Mouse (Mus musculus): ENCODE data around the gene Ddc.

Ddc gene

DNA sequence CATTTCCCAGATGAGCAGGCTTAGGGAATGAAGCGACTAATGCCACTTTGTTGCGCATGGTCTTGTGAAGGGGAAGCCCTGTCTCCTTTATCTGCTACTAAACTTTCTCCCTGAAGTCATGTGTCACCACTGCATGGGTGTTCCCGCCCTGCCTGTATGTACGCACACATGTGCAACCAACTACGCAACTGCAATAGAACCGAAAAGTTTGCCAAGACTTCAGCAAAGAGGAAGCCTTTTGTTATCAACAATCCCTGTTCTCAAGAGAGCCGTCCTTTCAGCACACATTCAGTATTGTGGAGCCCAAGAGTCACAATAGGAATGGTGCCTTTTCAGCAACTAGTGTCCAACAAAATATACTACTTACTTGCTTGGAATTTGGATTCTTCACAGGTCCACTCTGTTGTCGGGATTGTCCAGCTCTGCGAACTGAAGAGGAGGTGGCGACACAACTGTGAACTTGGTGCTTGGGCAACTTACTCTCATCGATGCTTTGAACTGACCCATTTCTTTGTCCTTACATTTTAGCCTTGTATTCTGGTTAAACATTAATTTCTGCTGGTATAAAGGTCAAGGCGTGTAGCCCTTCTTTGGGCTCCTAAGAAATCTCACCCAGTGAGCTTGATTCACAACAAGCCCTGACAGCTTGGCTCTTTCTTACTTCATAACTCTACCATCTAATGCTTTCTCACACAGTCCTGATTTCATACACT is at the start of gene Ddc:
Gene Ddc, minus strand, starts transcription at position 500 of the 713 bp plus-strand sequence.
- DNase-seq (ENCODE audit: low read depth, low spot score) = no peak

DNA sequence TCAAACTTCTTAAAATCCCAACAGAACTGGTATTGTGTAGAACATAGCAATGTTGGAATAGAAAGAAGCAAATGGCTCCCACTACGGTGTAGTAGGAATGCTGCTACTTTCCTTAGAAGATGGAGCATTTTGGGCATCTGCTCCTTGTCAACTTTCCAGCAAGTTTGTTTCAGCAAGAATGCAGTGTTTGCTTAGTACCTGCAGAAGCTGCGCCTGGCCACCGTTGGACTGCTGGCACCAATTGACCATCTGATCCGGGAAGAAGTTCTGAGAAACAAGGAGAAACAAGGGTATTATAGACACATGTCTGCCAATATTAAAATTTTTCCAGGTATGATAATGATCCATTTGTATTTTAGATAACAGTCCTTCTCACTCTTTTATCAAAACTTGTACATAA is 47.8 kb upstream of the Ddc start:
- DNase-seq (ENCODE audit: low read depth, low spot score) = no peak

DNA sequence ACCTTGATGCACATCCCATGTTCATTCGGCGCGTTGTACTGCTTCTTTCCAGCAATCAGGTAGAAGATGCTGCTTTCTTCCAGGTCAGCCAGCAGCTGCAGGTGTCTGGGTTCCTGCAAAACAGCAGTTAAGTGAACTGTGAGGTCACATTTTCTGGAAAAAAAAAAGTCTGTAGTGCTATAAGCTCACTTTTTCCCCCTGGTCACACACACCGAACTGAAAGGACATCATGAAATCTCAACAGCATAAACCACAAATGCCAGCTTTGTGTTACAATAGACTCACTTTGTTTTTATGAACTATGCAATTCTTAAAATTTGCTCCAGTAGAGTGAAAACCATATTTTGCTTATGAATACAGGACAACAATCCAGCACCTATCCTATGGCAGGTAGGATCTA is 46.9 kb upstream of the Ddc start:
- DNase-seq (ENCODE audit: low read depth, low spot score) = no peak

DNA sequence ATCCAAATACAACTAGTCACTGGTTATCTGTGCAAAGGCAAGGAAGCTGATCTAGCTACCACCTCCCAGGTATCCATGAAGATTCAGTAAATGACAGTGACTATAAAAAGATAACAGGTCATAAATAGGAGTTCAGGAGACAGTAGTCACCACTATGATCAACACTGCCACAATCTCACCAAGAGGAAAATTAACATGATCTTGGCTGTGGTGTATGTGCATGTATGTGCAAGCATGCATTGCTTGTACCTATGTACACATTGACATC is 46.1 kb upstream of the Ddc start:
- no peak for DNase-seq (ENCODE audit: low read depth, low spot score)

DNA sequence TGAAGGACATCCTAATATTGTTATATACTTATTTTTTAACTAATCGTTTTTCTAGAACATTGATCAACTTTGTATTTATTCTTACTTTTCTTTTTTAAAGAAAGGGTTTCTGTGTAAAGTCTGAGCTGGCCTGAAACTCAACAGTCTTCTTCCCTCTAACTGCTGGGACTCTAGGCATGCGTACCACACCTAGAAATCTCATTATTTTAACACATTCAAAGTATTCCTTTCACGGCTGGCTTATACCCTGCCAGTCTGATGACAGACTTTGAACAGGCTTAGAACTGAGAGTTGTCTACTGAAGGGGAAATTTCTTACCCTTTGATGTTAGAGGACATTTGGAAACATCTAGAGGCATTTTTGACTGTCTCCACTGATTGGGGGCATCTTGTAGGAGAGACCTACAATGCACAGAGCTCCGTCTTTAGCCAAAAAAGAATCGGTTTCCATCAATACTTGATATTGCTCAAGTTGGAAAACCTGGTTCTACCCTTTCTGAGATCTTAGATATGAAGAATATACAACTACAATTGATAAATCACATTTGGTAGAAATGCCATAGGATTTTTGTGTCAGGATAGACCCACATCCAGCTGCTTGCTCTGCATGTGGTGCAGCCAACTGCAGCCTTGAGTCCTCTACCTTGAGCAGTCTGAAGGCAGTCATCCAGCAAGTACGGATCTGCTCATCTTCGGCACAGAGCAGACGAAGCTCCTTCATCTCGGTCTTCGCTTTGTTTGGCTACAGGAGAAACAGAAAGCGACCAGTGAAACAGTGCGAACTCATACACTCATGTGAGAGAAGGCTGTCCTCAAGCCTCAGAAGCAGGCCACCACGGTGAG is 45.5 kb upstream of the Ddc start:
- no peak for DNase-seq (ENCODE audit: low read depth, low spot score)

DNA sequence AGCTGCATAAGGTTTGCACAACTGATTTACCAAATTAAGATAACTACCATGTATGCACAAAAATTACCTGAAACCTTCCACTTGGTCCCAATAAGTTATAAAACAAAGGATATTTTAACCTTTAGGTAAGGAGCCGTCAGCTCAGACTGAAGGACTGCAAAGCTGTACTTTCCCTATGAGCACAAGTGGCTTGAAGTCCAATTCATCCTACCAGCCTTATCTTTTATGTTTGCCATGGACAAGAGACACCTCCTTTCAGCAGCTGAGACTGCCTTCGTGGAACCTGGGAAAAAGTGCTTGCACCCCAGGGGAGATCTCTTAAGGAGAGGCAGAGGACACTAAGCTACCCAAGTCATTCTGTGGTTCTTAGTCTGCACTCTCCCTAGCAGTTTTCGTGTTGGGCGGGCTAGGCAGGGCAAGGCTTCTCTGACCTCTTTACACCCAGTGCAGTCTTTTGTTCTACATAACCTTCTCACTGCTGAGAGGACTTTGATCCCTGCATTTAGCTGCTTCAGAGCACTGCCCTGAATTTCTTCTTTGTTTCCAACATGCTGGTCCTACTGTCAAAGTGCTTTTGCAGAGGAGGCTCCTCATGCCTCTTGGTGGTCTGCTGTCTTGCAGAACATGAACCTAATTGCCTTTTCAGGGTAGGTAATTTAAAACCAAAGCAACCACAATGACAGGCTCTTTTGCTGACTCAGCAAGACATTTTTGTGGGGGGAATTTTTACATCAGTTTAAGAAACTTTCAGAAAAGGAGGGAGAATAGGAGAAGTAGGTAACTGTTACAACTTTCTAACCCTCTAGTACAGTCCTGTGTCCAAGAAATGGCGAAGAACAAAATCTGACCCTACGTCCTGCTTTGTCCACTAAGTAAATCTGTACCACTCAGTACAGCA is 44.6 kb upstream of the Ddc start:
- no peak for DNase-seq (ENCODE audit: low read depth, low spot score)

DNA sequence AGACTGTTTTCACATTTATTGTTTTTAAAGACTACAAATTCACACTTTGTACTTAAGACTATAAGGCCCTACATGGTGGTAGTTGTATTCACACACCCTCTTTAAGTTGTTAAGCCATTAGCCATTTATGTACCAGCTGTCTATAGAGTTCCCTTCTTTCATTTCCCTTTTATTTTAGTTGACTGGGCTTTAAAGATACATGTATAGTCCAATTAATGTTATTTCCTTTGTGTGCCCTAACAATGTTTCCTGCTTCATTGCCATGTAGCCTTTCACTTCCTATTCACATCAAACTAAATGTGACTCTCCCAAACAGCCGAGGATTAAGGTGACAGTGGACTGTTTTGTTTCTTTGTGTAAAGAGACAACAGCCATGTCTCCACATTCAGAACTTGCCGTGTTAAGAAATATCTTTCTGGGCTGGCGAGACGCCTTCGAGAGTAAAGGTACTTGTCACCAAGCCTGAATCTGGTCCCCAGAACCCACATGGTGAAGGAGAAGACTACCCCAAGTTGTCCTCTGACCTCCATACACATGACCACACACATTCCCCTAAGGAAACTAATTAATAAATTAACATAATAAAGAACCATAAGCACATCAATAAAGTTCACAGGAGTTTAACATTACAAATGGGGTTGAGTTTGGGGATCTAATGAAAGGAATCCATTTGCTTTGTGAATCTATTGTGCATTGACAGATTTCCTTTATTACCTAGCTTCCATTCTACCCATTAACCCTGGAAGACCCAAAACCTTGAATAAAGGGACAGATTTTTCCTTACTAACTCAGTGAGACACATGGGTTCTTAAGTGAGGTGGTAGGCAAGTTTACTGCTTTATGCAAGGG is 43.1 kb upstream of the Ddc start:
- DNase-seq (ENCODE audit: low read depth, low spot score) = no peak

DNA sequence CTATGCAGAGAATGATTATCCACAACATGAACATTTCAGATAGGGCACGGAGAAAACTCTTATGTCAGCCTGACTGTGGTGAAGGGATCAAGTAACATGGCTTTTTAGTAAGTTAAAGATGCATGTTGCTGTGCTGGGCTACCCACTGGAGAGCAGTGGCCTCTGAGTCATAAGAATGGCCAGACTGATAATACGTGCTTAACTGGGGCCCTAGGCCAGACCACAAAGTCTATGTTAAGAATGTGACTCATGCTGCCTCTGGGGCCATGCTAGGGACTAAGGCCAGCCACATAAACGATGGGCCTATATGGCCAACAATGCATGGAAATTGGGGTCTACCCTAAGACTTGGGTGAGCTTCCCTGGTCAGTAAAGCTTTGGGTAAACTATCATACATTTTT is 41.7 kb upstream of the Ddc start:
- DNase-seq (ENCODE audit: low read depth, low spot score) = no peak

DNA sequence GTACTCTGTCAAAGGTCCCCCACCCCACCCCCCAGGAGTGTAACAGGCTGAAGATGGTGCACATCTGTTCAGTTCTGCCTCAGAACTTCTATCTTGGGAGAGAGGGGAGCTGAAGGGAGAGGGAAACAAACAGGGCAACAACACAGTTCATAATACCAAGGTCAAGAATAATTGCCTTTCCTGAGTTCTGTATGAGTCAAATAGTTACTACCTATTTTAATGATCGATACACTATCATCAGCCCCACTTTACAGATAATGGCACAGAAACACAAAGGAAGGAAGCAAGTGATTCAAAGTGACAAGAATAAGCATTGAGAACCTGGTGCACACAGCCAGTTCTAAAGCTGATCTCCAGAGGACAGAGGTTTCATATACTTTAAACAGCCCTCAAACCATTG is 40.6 kb upstream of the Ddc start:
- DNase-seq (ENCODE audit: low read depth, low spot score) = no peak

DNA sequence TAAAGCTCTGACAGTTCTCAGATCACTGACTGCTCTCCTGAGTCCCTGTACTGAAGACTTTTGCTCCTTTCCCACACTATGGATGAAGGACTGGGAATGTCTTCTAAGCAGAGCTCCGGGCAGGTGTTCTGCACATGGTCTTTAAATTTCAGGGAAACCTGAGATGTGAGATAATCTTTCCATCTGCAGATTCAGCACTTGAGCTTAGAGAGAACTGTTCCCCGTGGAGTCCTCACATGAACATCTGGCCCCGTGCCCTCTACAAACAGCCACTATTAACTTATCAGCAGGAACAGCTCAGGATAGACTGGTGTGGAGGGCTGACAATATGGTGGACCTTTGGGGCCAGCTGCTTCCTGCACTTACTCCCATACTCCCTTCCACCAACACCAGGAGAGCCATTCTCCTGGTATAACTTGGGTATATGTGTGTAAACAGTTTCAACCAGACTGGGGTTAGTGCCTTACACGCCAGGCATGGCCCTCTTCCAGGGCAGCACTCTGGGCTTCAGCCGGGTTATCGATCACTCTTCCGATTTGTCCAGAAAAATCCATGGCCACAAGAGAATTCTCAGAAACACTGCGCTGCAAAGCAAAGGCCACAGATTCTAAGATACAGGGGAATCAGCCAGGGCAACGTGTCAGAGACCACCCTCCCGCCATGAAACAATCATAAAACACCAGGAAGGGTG is 39.5 kb upstream of the Ddc start:
- peak; percentile 64 for DNase-seq (ENCODE audit: low read depth, low spot score)

DNA sequence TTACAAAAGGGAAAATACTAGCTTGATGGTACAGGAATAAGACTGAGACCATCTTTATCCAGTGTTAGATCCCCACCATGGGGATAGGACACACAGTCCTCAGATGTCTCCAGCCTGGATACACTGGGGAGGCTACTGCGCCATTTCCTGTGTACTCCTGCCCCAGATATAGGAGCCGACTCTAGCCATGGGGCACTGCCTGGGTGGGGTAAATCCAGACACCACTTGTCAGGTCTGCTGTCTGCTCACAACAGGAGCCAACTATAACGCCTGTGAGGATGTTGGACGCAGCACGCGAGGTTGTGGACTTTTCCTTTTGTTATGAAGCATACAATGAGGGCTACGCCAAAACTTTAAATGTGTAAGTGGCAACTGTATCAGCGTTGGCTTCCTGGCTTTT is 36.9 kb upstream of the Ddc start:
- DNase-seq (ENCODE audit: low read depth, low spot score) = no peak

DNA sequence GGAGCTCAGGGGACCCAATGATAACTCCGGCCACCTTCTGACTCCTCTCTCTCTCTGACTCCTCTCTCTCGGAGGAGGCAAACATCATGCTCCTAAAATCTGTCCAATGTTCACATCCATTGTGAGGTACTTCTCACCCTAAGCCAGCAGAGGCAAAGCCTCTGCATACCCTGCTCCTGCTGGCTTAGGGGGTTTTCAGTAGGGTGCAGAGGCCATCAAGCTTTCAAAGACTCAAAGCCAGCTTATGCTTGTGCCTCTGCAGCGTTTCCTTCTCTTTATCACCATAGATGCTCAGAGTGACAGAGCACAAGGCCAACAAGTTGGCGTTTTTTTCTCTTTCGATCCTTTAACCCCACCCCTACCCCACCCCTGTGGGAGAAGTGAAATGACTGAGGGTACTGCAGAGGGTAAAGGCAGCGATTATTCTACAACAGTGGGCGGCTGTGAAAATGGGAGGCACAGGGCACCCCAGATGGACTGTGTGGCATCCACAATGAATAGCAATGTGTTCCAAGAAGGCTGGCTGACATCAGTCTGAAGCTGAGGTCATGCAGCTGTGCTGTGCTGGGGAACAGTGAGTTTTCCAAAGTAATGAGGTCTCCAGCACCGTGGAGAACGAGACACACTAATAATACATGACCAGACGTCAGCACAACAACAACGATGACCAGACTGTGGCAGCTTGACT is 34.3 kb upstream of the Ddc start:
- DNase-seq (ENCODE audit: low read depth, low spot score) = no peak

DNA sequence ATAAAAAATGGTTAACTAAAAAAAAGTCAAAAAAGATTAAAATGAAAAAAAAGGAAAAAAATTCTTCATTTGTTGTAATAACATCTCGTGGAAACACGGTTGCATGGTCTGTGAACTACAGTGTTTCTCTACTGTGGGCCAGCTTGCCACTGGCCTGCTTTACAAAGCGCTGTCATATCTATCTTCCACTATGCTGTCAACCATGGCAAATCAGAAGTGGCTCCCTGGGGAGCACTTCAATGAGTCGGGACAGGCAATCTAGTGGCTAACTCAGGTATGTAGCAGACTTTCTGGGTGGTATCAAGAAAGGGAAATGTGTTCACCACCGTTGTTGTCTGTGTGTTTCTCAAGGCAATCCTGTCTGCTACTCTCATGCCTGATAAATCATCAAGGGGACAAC is 33.7 kb upstream of the Ddc start:
- DNase-seq (ENCODE audit: low read depth, low spot score) = peak; percentile 65

DNA sequence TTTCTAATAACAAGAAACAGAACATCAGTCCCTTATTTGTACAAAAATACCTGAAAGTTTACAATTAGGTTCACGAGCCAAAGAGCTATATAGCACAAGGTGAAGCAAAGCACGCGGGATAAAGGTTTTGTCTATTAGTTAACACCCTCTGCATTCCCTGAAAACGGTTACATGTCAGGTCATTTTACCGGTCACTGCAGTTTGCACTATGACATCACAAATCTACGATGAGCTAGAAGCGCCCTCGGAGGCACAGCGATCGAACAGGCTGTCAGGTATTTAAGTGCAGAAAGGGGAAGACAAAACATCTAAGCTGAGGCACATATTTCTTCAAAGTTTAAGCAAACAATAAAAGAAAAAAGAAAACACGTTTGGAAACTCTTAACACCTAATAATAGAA is 32.6 kb upstream of the Ddc start:
- DNase-seq (ENCODE audit: low read depth, low spot score) = no peak

DNA sequence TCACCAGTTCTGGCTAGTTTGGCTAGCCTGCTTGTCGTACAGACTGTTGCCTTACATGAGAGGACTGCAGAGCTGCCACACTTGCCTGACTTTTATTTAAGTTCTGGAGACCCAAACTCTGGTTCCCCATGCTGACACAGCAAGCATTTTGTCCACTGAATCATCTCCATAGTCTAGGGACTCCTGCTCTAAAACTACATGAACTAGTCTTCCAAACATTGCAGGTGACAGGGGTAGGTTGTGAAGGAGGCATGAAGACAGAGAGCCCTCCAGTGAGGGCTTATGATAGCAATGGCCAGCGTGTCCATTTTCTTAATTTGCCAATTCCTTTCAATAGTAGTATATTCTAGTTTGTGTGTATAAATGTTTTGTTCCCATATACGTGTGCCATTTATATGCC is 31.1 kb upstream of the Ddc start:
- no peak for DNase-seq (ENCODE audit: low read depth, low spot score)

DNA sequence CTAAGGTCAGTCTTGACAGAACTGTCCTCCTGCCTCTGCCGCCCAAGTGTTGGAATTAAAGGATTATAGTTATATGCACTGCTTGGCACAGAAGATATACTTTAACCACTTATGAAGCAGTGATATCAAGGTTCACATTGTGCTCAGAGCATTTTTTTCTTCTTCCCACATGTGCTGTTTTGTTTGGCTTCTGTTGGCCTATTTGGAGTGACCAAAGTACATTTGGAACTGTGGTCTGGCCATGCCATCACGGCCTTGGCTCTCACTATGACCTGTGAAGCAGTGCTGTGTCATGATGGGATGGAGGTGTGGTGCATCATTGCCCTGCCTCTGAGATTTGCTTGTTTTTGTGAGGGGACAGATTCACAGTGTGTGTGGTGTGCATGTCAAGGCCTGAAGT is 30.6 kb upstream of the Ddc start:
- no peak for DNase-seq (ENCODE audit: low read depth, low spot score)

DNA sequence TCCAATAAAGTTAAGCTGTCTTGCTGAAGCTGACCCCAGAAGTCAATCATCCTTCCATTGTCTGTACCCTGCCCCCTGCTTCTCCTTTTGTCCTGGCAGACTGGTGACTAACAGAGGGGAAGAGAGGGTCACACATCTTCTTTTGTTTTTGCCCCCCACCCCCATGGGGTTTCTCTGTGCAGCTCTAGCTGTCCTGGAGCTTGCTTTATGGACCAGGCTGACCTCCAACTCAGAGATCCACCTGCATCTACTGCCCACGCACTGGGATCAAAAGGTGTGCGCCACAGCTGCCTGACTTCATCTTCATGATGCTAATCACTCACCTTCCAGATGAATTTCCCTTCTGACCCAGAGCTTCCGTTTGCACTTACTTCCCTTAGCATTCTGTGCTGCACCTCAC is 26.0 kb upstream of the Ddc start:
- DNase-seq (ENCODE audit: low read depth, low spot score) = no peak

DNA sequence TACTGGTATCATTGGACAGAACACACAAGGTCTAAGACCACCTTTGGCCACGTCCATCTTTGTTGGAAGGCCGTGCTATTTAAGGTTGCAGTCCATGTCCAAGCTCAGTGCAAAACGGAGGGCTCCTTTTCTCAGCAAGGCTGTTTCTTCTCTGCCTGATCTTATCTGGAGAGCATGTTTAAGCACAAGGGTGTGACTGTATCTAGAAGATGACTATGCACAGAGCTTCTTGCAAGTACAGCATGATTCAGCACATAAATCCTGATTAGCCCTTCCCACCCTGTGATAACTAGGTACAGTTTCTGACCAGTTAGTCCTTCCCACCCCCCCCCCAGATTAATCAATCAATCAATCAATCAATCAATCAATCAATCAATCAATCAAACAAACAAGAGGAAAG is 25.4 kb upstream of the Ddc start:
- DNase-seq (ENCODE audit: low read depth, low spot score) = no peak

DNA sequence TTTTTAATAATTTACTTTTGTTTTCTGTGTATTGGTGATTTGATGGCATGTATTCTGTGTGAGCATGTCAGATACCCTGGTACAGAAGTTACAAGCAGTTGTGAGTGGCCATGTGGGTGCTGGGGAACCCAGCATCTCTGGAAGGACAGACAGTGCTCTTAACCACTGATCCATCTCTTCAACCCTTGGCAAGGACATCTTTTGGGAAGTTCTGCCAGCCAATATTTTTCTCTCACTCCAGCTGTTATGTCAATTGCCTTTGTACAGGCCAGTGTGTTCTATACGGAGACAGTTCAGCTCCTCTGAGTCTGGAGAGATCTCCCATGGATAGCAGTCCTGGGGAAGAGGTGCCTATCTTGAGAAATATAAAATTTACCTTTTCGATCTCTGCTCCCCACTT is 24.2 kb upstream of the Ddc start:
- DNase-seq (ENCODE audit: low read depth, low spot score) = no peak

DNA sequence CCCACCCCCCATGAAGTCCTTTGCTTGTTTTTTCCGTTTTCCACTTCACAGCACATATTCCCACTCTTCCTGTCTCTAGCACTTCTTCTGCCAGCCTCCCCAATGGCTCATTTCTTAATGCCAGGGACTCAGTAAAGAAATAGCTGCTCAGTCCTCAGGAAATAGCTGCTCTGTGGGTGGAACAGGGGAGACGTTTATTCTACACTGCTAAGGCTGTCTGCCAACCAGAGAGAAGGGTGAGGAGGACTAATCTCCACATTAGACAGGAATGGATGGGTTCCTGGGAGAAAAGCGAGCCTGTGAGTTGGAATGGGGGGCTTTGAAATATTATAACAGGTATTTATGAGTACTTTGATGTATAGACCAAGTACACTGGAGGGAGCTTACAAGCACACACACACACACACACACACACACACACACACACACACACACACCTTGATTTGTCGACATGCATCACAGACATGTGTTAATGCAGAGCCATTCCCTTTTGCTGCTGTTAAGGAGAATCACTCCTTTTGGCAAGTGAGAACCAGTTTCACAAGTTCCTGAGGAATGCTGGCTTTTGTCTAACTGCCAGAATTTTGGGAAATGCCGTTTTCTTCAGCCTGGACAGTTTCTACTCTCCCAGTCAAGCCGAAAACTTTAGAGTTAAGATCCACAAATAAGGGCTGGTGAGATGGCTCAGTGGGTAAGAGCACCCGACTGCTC is 9.9 kb upstream of the Ddc start:
- no peak for DNase-seq (ENCODE audit: low read depth, low spot score)
